Mouse (Mus musculus) G1E (cell line): ENCODE measurements around the gene Gm20422.

Source experiments
- CTCF ChIP-seq: IDR thresholded peaks from 2 replicates; pipeline ENCODE4 v1.5.1; 2012; ENCODE audit warnings: low read depth, low read length, inconsistent platforms, mixed read lengths
- GATA1 ChIP-seq: IDR thresholded peaks from 2 replicates; pipeline ENCODE4 v1.6.1; 2012; ENCODE audit warnings: borderline replicate concordance, low read length, inconsistent platforms, mixed read lengths
- GATA2 ChIP-seq: IDR thresholded peaks from 2 replicates; pipeline ENCODE4 v1.6.1; 2012; ENCODE audit warnings: low read depth, low read length, inconsistent platforms, borderline replicate concordance
- POLR2AphosphoS5 ChIP-seq: IDR thresholded peaks from 2 replicates; pipeline ENCODE4 v1.6.1; 2012; ENCODE audit warnings: low read depth, low read length, inconsistent platforms; ENCODE audit not compliant: insufficient replicate concordance
- TAL1 ChIP-seq: conservative IDR thresholded peaks from 2 replicates; pipeline ENCODE4 v1.6.1; 2012; ENCODE audit warnings: low read depth, low read length, inconsistent platforms, mixed read lengths

DNA sequence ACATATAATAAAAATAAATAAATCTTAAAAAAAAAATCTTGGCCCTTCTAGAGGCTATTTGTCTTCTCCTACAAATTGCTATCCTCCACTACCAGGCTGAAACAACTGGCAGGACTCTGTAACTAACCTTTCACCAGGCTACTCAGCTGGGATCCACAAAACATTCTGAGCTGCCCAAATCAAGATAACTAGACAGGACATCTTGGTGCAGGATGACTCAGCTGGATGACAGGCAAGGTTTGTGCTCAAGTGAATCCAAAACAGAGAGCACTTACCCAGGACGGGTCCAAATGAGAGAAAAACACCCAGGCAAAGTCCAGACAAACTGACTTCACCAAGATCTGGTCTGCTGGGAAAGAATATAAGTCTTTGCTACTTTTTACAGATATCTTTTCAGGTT lies 39.2 kb downstream of the Gm20422 start:
- TF ChIP-seq CTCF = no peak
- TF ChIP-seq TAL1 = no peak
- TF ChIP-seq GATA2 = no peak
- TF ChIP-seq GATA1 = no peak
- TF ChIP-seq POLR2AphosphoS5 = no peak
